Mouse (Mus musculus) cerebellum, postnatal 14 days (tissue): ENCODE results near the gene Mettl27.
"Not testable (repeated sequence)": the region's sequence is repeated elsewhere in the genome, so short reads cannot be mapped to it uniquely, and the experiment has no call there.

Source experiments
- DNase-seq, 2 experiments: peaks; one replicate each; pipeline ENCODE4 v3.0.0; 2021; ENCODE audit warnings: mixed read lengths in 2 of 2

Mettl27 gene

GRCm38 (mm10) chr5:134921106-134921505 lies 11.1 kb upstream of the Mettl27 start:
- DNase-seq = no peak

DNA sequence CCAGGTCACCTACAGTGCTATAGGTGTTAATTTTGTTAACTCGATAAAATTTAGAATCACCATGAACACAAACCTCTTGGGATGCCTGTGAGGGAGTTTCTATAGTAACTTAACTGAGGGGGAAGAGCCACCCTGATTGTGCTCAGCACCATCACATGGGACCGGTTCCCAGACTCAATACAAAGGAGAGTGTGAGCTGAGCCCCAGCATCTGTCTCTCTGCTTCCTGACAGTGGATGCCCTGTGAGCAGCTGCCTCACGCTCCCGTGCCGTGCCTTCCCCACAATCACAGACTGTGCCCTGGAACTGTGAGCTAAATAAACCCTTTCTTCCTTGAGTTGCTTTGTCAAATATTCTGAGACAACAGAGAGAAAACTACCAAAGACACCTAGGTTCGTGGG lies 9.0 kb upstream of the Mettl27 start:
- DNase-seq = no peak

DNA sequence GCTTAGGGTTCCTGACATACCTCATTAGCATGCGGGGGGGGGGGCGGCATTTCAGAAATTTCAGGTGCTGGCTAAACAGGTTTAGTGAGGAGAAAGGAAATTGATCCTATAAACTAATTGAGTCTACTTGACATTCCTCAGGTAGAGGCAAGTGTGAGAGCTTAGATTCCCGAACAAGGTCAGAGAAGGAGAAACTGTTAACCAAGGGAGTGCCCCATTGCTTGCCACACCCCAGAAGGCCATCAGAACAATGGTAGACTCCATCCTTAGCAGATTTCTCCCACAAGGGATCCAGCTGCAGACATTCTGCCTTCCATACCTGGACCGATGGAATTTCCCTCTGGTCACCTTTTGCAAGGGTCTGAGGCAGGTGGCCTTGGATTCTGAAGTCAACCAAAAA lies 5.4 kb upstream of the Mettl27 start:
- DNase-seq = no peak

GRCm38 (mm10) chr5:134929988-134930387 lies 2.2 kb upstream of the Mettl27 start:
- no peak for DNase-seq

DNA sequence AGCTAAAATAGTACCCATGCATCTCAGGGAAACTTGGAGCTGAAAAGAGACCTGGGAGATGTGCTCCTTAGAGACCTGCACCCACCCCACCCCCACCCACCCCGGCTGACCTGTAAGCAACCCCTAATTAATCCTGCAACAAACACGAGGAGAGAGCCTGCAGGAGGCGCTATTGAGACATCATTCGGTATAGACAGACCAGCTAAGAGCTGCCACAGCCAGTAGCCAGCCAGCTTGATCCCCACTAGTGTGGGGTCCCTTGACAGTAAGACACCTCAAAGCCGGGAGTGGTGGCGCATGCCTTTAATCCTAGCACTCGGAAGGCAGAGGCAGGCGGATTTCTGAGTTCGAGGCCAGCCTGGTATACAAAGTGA lies 722 bp downstream of the Mettl27 start:
- peak; percentile 60 to 78 for DNase-seq

DNA sequence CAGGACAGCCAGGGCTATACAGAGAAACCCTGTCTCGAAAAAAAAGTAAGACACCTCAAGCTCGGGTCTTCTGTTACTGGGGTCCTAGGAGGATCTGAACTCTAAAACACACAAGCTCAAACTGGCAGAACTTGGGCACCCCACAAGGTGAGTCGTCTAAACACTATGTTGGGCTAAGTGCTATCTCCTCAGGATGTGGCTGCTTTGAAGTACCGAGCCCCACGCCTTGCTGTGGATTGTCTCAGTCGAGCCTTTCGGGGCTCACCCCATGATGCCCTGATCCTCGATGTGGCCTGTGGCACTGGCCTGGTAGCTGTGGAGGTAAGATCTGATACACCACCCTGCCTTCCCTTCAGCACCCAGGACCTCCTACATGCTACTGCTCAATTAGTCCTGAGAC lies 1.1 kb downstream of the Mettl27 start:
- no peak for DNase-seq

DNA sequence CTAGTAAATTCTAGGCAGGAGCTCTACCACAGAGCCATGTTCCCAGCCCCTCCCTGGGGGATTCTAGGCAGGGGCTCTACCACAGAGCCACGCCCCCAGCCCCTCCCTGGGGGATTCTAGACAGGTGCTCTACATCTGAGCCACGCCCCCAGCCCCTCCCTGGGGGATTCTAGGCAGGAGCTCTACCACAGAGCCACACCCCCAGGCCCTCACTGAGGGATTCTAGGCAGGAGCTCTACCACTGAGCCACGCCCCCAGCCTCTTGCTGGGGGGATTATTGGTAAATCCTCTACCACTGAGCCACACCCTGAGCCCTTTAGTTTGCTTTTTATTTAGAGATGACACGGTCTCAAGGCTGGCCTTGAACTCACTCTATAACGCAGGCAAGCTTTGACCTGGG lies 1.5 kb downstream of the Mettl27 start:
- not testable (repeated sequence) for DNase-seq

DNA sequence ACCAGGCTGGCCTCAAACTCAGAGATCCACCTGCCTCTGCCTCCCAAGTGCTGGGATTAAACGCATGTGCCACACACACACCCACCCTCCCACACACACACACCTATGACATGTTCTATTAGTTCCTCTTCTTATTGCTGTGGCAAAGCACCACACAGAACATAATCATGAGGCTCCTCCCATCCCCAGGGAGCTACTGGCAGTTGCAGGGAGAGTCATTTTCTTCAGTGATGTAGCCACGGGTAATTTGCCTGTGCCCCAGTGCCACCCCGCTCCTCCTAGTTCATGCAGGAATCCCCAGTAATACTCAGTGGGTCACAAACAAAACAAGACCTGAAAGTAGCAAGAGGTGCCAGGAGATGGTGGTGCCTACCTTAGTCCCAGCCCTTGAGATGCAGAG lies 2.5 kb downstream of the Mettl27 start:
- no peak for DNase-seq

DNA sequence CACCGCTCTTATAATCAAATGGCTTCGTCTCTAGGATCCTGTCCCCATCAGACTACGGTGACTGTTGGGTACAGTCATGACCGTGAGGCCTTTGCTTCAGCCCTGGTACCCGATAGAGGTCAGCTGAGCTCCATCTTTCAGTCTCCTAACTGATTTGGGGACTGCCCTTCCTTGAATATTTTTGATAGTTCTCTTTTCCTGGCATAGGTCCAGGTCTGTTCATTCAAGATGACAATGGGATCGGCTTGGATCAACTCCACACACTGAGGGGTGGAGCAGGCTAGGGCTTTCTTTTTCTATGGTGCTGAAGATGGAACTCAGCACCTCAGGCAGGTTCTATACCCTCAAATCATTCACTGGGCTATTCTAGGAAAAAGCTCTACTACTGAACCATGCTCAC lies 3.9 kb downstream of the Mettl27 start:
- no peak for DNase-seq

DNA sequence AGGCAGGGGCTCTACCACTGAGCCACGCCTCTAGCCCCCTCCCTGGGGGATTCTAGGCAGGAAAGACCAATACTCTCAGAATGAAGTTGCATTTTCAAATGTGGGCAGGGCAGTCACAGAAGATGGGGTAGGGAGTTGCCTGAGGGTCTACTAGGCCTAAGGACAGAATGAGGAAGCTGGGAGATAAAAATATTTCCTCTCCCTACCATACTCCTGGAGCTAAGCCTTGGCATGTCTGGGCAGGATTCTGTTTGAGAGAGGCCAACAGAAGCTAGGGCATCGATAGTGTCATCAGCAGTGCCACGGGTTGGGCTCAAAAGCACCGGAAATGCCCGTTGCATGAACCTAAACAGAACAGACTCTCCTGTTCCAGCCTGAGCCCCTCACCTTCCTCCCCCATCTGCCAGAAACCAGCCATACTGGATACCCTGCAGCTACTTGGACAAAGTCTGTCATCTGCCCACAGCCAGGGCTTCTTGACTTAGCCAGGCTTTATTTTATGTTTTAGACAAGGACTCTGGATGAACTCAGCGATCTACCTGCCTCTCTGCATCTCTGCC lies 4.5 kb downstream of the Mettl27 start:
- peak; percentile 17 to 26 for DNase-seq

DNA sequence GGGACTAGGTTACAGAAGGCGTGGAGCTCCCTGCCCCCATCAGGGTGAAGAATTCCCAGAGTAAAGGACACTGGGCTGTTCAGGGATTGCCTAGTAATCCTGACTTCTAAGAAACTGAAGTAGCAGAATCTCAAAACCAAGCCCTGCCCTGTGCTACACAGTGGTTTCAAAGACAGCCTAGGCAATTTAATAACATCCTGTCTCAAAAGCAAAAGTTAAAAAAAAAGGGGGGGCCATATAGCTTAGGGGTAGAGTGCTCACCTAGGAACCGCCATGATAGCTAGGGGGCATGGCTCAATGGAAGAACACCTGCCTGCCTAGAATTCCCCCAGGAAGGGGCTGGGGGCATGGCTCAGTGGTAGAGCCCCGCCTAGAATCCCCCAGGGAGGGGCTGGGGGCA lies 6.9 kb downstream of the Mettl27 start:
- no peak for DNase-seq

DNA sequence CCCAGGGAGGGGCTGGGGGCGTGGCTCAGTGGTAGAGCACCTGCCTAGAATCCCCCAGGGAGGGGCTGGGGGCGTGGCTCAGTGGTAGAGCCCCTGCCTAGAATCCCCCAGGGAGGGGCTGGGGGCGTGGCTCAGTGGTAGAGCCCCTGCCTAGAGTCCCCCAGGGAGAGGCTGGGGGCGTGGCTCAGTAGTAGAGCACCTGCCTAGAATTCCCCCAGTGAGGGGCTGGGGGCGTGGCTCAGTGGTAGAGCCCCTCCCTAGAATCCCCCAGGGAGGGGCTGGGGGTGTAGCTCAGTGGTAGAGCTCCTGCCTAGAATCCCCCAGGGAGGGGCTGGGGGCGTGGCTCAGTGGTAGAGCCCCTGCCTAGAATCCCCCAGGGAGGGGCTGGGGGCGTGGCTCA lies 7.4 kb downstream of the Mettl27 start:
- not testable (repeated sequence) for DNase-seq

DNA sequence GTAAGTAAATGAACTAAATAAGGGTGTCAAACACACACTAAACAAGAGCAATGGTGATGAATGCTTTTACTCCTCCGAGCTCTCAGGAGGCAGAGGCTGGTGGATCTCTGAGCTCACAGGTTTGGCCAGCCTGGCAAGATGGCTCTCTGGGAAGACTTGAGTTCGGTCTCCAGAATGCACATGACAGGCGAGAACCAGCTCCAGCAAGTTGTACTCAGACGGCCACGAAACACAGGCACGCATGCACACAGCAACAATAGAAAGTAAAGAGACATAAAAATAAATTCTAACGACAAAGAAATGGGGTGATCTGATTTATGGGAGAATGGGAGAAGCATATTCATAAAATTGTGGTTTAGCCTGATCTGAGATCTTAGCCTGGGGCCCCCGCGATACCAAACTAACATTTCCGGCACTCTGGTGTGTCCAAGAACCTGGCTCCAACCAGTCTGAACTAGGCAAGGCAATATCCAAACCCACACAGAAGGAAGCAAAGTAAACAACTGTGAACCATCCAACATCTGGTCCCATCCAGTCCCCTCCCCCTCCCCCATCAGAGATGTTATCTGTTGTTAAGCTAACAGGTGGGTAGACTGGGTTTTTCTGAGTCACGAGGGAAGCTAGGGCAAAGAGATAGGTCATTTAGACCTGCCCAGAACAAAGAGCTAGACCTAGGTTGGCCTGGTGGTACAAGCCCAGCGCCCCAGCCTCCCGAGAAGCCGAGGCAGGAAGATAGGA lies 9.5 kb downstream of the Mettl27 start:
- DNase-seq = no peak

DNA sequence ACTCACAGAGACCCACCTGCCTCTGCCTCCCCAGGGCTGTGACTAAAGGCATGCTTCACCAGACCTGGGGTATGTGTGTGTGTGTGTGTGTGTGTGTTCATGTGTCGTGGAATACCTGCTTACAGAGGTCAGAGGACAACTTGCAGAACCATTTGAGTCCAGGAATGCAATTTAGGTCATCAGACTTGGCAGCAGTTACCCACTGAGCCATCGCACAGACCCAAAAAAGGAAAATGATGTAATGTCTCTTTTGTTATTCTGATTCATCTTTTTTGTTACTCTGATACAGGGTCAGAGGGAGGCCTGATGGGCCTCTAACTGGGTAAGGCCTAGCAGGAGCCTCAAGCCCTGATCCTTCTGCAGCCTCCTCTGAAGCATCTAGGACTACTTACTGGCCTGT lies 10.6 kb downstream of the Mettl27 start:
- DNase-seq = no peak

- no peak for DNase-seq
Observed at GRCm38 (mm10) chr5:134944179-134944578, 12.0 kb downstream of the Mettl27 start.

- DNase-seq = no peak
Observed at GRCm38 (mm10) chr5:134945266-134945959, 13.2 kb downstream of the Mettl27 start.

DNA sequence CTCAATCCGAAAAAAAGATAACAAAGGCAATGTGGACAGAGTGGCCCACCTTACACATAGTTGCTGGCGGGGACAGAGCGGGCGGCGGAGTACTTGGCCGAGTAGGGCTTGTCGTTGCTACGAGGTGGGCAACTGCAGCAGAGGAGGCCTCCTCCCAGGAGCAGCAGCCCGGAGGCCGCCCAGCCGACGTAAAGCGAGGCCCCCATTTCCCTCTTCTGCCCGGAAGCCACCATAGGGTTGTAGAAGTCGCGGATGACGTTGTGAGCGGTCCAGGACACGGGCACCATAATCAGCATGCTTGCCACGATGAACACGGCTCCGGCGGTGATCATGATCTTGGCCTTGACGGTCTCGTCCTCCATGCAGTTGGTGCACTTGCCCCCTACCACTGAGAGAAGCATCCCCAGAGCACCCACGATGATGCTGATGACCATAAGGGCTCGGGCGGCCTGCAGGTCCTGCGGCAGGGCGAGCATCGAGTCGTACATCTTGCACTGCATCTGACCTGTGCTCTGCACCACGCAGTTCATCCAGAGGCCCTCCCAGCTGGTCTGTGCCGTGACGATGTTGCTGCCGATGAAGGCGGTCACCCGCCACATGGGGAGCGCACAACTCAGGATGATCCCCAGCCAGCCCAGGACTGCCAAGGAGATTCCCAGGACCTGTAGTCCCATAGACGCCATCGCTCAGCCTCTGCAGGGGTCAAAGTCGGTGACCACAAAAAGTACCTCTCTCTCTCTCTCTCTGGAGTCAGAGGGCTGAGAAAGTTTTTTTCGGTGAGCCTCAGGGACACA lies 14.1 kb downstream of the Mettl27 start:
- DNase-seq = no peak

DNA sequence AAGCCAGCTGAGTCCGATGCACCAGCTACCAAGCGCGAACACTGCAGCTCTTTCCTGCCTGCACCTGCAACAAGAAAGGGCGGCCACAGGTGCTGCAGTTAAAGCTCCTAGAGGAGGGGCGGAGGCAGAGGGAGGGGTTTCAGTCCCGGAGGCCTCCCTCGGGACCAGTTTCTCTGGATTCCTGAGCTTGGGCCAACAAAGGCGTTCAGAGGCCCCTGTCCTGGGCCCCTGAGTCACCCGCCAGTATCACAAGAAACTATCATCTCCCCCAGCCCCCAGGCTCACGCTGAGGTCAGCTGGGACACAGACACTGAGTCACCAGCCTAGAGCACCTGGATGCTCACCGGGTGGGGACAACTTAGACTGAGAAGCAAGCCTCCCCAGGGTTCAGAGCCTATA lies 14.7 kb downstream of the Mettl27 start, which contains the start of gene Cldn4:
Cldn4 (minus strand) TSS at position 78 of the 399 bp plus-strand sequence.
- no peak for DNase-seq

DNA sequence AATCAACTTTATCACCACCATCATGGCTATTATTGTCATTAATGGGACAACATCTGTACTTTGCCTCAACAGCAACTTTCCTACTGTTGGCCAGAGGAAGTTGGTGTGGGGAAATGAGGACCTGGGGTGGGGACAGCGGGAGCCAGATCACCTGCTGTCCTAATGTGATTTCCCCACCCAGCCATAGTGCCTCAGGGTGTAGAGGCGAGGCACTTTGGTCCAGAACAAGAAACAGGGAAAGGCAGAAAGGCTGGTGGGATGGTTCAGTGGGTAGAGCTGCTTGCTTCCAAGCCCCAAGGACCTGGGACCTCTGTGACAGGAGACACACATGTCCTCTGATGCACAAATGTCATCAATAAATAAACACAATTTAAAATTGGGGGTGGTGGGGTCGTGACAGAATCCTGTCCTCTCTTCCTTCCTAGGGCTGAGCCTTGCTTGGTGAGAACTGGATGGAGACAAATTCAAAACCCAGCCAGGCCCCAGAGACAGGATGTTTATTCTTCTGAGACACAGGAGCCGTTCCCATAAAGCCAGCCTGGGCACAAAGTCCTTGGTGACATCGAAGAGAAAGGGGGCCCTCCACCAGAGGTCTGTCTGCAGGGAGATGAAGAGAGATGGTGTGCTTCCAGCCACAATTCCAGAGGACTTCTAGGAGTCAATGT lies 15.4 kb downstream of the Mettl27 start:
- DNase-seq = no peak

DNA sequence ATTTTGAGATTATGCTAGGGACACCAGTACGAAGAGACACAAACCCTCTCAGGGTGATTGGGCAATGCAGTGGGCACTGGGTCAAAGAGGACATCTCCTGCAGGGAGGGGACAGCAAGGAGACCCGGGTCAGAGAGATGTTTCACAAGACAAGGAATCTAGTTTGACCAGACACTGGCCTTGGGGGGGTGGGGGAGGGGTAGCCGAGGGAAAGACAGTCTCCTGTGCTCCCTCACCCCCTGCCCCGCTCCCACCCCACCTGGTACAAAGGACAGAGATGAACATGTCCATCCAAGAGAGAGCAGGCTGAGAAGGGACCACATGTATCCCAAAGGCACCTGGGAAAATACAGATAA lies 15.9 kb downstream of the Mettl27 start:
- no peak for DNase-seq

GRCm38 (mm10) chr5:134951053-134951884 lies 19.1 kb downstream of the Mettl27 start:
- no peak for DNase-seq

- DNase-seq = no peak
Observed at GRCm38 (mm10) chr5:134955491-134955890, 23.3 kb downstream of the Mettl27 start.
